ENCODE assay signal across 17 mouse cellular contexts in genomic region chr12:54326571-54326970, GRCm38 (mm10).
"Had no signal": no experiment of that assay in that cellular context is flagged by ENCODE, and none has a peak within 500 bp of the region (broad histone marks: within the 10 kb centered on the region; RNA-seq: fewer than 3 reads in every experiment).

No protein-coding gene starts in this region.

- H3K4me2 ChIP-seq: limb, embryonic 12.5 days; limb, embryonic 15.5 days; liver, embryonic 11.5 days; lung, embryonic 14.5 days; midbrain, embryonic 12.5 days; midbrain, embryonic 15.5 days; neural tube, embryonic 13.5 days had no signal

- H3K9me3 ChIP-seq: limb, embryonic 12.5 days; limb, embryonic 15.5 days; midbrain, embryonic 12.5 days; midbrain, embryonic 15.5 days; neural tube, embryonic 13.5 days had no signal

- ATAC-seq: liver, postnatal 0 days; lung, postnatal 0 days; midbrain, embryonic 15.5 days had no signal

- H3K27me3 ChIP-seq: limb, embryonic 12.5 days; limb, embryonic 15.5 days; midbrain, embryonic 15.5 days; neural tube, embryonic 13.5 days had no signal

- H3K4me1 ChIP-seq: limb, embryonic 12.5 days; limb, embryonic 15.5 days; midbrain, embryonic 12.5 days; midbrain, embryonic 15.5 days; neural tube, embryonic 13.5 days had no signal

- H3K36me3 ChIP-seq: limb, embryonic 12.5 days; limb, embryonic 15.5 days; midbrain, embryonic 12.5 days; midbrain, embryonic 15.5 days; neural tube, embryonic 13.5 days had no signal

- H3K9ac ChIP-seq: limb, embryonic 12.5 days; limb, embryonic 15.5 days; liver, embryonic 14.5 days; liver, postnatal 0 days; lung, embryonic 14.5 days; midbrain, embryonic 12.5 days; midbrain, embryonic 15.5 days; neural tube, embryonic 13.5 days had no signal

- H3K27ac ChIP-seq: limb, embryonic 12.5 days; limb, embryonic 15.5 days; liver, embryonic 14.5 days; macrophage; midbrain, embryonic 12.5 days; midbrain, embryonic 15.5 days; neural tube, embryonic 13.5 days had no signal

- H3K4me3 ChIP-seq: limb, embryonic 12.5 days; limb, embryonic 15.5 days; midbrain, embryonic 12.5 days; midbrain, embryonic 15.5 days; neural tube, embryonic 13.5 days had no signal

- DNase-seq: kidney, adult 2 months; kidney, postnatal 25 days; left cerebral cortex, postnatal 4 days; liver, postnatal 0 days; lung, embryonic 14.5 days; retina, postnatal 1 day; thymus, adult 18-20 months; thymus, postnatal 36 days had no signal
